Mouse (Mus musculus) thymus, adult 18-20 months (tissue): Measurements from ENCODE around the gene Fam160b1.

Experiments
- DNase-seq, 2 experiments: peaks; one replicate each; pipeline ENCODE4 v3.0.0; 2022; ENCODE audit warnings: mixed read lengths in 2 of 2

Gene Fam160b1

DNA sequence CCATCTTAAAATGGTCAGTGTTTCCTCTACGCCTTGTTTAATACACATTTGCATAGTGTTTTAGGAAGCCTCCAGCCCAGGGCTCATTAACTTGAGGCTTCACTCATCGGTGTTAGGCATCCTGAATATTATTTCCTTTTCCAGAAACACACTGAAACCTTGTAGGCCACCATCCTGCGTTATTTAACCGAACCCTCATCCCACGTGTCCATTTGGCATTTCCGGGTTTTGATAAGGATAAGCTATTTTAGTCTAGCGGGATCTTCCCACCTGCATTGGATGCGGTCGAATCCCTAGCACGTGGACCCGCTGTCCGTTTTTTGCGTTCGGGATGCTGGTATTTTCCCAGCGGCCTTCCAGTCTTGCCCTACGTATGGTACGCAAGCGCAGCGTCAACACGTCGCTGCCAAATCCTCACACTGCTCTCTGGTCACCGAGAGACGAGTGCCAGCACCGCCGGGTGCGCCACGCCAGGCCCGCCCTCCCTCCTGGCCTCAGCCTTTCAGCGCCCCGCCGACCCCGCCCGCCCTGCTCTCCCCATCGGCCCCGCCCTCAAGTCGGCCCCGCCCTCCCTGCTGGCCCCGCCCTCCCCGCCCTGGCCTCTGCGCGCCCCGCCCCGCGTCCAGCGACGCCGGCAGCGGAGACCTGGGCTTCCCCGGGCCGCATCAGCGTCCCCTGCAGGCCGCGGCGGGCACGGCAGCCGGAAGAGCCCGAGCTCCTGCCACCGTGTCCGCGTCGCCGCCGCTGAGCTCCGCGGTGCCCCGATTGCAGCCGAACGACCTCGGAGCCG, at the start of gene Fam160b1:
Fam160b1 (plus strand) TSS at position 340 of the 790 bp plus-strand sequence.
- peak; percentile 85 to 87 for DNase-seq

DNA sequence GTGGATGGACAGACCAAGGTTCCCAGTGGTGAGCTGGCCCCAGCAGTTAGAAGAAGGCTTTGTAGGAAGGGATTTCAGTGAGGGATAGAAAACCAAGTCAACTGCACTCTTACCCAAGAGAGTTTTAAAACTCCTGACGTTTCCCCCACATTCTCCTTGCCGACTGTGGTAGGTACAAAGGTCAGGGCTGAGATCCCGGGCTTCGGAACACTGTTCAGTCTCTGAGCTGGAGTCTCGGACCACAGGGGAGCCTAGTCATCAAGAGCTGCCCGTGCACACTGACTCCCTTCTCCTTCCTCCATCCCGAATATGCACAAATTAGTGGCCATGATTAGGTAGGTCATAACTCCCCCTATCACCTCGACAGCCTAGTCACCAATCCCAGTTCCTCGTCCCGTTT, 47.3 kb upstream of the Fam160b1 start:
- DNase-seq: no peak

GRCm38 (mm10) chr19:57313891-57314345, 46.6 kb upstream of the Fam160b1 start:
- no peak for DNase-seq

- DNase-seq: no peak
These were observed 46.0 kb upstream of the Fam160b1 start, which contains the start of gene Ablim1 for GRCm38 (mm10) chr19:57314346-57315012. Ablim1 (minus strand) TSS chr19:57314919.

- DNase-seq: no peak
These were observed 45.4 kb upstream of the Fam160b1 start for GRCm38 (mm10) chr19:57315013-57315565.

DNA sequence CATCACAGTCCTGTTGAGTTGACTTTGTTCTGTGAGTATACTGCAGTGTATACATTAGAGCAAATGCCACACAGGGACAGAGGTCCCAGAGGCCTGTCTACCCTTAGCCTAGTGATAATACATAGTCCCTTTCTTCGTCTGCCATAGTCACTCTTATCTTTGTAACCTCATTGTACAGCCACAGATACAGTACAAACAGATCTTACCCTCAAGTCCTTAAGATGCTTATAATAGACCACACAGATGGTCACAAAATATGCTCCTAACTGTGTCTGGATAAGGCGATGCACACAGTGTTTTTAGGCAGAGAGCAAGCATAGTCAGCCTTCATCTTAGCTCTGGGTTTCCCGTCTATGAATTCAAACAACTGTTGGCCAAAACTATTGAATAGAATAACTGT, 43.9 kb upstream of the Fam160b1 start:
- DNase-seq: no peak

- no peak for DNase-seq
These were observed 39.7 kb upstream of the Fam160b1 start for GRCm38 (mm10) chr19:57320656-57321382.

- no peak for DNase-seq
These were observed 38.6 kb upstream of the Fam160b1 start for GRCm38 (mm10) chr19:57321839-57322238.

GRCm38 (mm10) chr19:57322491-57322890, 38.0 kb upstream of the Fam160b1 start:
- no peak for DNase-seq

DNA sequence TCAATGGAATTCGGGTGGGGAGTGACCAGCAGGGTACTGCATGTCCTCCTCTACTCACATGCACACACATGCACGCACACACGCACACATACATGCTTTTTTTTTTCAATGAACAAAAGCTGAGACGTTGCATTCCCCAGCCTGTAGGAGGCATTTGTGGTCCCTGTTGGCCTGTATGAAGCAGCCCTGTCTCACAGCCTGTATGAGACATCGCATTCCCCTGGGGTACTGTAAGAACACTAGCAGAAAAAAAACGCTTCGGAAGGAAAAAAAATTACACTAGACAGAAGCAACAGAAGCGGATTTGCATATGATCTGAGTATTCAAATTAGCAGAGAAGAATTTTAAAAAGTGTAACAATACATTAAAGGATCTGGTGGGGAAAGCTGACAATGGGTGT, 37.4 kb upstream of the Fam160b1 start:
- no peak for DNase-seq

DNA sequence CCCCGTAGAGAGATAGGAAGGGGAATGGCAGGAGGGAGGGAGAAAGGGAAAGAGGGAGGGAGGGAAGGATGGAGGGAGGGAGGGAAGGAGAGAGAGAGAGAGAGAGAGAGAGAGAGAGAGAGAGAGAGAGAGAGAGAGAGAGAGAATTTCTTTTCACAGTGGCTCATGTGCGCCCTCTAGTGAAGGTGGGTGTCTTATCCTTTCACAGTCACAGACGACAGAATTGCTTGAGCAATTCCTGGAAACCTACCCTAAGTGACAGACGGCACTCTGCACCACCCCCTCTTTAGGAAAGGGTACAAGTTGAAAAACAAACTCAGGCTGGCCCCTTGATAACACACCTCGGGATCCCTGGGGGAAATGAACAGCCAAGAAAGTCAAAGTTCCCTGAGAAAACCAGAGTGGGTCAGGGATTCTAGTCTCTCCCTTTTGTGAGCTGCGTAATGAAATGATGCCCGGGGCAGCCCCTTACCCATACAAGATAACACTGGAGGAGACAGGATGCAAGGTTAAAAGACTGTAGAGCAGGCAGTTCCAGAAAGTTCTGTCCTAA, 34.7 kb upstream of the Fam160b1 start:
- peak; percentile 14 to 35 for DNase-seq

- no peak for DNase-seq
These were observed 32.8 kb upstream of the Fam160b1 start for GRCm38 (mm10) chr19:57327679-57328078.

- DNase-seq: no peak
These were observed 32.2 kb upstream of the Fam160b1 start for GRCm38 (mm10) chr19:57328269-57328668.

DNA sequence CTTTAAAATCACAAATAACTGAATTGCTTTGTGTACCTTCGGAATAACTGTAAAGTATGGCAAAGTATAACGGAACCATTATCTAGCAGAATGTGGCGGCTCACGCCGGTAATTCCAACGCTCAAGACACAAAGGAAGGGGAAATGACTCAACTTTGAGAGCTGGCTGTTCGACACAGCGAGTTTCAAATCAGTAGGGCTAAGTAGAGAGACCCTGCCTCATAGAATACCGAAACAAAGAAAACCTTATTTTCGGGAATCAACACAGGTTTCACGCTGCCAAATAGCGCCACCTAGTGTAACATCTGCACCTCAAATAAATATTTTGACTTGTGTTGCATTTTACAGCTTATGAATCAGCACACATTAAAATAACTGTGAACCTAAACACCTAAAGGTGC, 31.7 kb upstream of the Fam160b1 start:
- no peak for DNase-seq

- no peak for DNase-seq
These were observed 30.2 kb upstream of the Fam160b1 start for GRCm38 (mm10) chr19:57330309-57330708.

DNA sequence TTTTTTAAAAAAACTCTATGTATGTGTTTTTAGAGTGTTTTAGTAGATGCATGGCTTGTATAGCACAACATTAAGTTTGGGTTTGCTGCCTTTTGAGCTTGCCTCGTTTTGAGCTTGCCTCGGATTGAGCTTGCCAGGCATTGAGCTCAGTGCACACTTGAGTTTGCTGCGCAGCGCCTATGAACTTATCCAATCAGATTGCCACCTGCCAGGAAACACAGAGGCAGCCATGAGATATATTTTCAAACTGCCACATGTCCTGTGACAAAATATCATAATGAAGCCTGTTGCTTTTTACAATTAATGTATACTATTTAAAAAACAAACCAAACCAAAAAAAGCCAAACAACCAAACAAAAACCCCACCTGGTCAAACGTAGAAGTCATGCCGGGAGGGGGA, 29.2 kb upstream of the Fam160b1 start:
- no peak for DNase-seq

DNA sequence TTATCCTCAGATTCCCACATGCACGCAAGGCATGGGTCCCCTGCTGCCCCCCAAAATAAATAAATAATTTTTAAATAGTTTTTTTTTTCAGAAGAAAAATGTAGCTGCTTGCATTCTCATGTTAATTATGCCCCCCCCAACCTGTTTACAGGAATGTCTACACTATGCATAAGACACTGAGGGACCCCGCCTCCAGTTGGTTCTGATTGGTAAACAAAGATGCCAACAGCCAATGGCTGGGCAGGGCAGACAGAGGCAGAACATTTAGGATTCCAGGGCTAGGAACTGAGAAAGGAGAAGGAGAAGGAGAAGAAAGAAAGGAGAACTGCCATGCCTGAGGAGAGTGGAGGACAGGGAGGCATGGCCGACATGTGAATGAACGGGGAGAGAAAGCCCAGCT, 27.1 kb upstream of the Fam160b1 start:
- no peak for DNase-seq

DNA sequence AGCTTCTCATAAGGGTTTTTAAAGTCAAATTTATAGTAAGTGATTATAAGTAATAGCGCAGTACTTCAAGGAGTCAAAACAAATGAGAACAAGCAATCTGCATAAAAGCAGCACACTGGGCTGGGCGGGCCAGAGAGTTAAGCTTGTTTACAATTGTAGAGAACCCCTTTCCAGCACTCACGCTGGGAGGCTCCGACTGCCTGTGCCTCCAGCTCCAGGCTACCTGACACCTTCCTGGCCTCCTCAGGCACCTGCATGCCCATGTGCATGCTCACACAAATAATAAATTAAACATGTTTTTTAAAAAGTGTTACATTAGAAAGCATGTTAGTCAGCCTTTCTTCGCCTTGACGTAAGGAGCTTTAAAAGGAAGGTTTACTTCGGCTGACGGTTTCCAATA, 25.3 kb upstream of the Fam160b1 start:
- DNase-seq: no peak

- DNase-seq: no peak
These were observed 21.1 kb upstream of the Fam160b1 start for GRCm38 (mm10) chr19:57339281-57339864.

DNA sequence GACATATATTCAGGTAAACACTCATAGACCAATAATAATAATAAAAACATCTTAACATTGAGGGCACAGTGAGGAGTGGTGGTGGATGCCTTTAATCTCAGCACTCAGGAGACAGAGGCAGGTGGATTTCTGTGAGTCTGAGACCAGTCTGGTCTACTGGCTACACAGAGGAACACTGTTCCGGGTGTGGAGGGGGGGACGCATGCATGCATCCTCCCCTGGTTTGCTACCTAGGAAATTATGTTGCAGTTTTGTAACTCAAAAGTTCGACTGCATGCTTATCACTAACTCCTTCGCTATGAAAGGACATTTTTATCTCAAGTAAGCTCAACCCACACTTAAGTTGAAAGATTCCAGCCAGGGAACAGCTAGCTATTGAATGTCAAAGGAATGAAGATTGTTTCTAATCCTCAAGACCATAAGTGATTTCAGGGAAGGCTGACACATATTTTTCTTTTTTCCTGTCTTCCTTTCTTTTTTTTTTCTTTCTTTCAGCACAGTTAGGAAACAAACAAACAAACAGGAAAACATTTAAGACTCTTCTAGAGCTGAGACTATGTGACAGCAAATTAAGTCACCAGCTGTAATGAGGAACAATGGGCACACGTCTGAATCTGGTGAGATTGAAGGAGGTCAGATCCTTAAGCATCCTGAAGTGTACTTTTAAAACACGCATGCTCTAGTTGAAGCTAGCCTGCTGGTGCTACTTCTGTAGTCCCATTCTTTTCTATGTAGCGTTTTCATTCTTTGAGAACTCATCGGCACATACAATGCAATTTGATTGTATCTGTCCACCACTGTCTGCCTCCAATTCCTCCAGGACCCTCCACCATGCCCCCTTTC, 19.4 kb upstream of the Fam160b1 start:
- no peak for DNase-seq

GRCm38 (mm10) chr19:57343860-57344259, 16.6 kb upstream of the Fam160b1 start:
- peak; percentile 27 to 52 for DNase-seq
